Mouse (Mus musculus): Measurements from ENCODE around the gene Coq9. TPM values are rescaled to one million over a fixed set of nuclear protein-coding genes. Genes with fewer than 3 reads are reported as not detected.
A peak's percentile ranks its signal among the peaks of the same experiment; 100 is the strongest.
"Not testable (repeated sequence)": the region's sequence is repeated elsewhere in the genome, so short reads cannot be mapped to it uniquely, and the experiment has no call there.

Coq9 gene
- polyA plus RNA-seq, 1 experiment = 123 TPM

DNA sequence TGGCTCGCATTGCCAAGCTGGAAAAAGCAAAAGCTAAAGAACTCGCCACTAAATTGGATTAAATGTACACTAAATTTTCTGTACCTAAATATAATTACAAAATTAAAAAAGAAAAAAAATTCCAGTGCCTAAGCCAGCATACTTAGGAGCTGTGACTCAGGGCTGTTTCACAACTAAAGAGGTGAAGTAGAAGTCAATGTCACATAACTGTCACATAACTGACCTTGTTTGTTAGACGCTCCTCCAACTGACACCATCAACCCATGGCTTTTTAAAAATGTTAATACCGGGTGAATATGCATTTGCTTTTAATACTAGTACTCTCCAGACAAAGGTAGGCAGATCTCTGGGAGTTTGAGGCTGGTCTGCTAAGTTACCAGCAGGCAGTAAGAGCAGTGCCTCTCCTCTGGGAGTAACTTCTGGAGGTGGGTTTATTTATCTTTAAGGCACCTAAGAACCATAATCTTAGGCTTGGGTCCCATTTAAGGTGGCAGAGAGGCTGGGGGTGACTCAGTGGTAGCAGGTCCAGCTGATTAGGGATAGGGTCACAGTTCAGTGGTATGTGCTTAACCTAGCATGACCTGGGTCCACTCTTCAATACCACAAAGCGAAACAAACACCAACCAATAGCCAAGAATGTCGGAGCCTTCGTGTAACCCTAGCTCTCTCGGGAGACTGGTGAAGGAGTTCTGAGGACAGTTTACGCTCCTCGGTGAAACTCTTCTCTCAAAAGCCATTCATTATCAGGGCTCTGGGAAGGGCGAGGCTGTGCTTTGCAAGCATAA is 1.5 kb upstream of the Coq9 start:
- Histone ChIP-seq H3K4me3 (replicated peaks; ENCODE audit: extremely low read depth, low read depth, low read length) (no peak overlapping the region), H3K4me1 (ENCODE audit: control insufficient read depth, insufficient read depth, low read length) (no peaks in the 10 kb centered on the region; the same call in 1 of the 2 replicates)
- 54% methylated on average over 11 of the region's 11 CpGs for WGBS
- DNase-seq = no peak
- no peak for TF ChIP-seq CTCF (IDR thresholded peaks at IDR 0.05; ENCODE audit: insufficient read depth, low read length)
- no peak for TF ChIP-seq POLR2A (IDR thresholded peaks at IDR 0.05; ENCODE audit: borderline replicate concordance, extremely low read depth, low read depth, low read length)

- Histone ChIP-seq H3K4me1 (ENCODE audit: control insufficient read depth, insufficient read depth, low read length) (no peaks in the 10 kb centered on the region; the same call in 1 of the 2 replicates), H3K4me3 (replicated peaks; ENCODE audit: extremely low read depth, low read depth, low read length) (peak overlapping the region; percentile 80)
- DNase-seq = peak; percentile 85
- TF ChIP-seq CTCF (IDR thresholded peaks at IDR 0.05; ENCODE audit: insufficient read depth, low read length) (no peak), POLR2A (IDR thresholded peaks at IDR 0.05; ENCODE audit: borderline replicate concordance, extremely low read depth, low read depth, low read length) (peak; percentile 31; the same call in 1 of the 2 replicates)
- WGBS = under 1% methylated on average over 24 of the region's 24 CpGs
Measured at GRCm38 (mm10) chr8:94838600-94838999, 479 bp downstream of the Coq9 start.

- Histone ChIP-seq H3K4me1 (ENCODE audit: control insufficient read depth, insufficient read depth, low read length) (no peaks in the 10 kb centered on the region; the same call in 1 of the 2 replicates), H3K4me3 (replicated peaks; ENCODE audit: extremely low read depth, low read depth, low read length) (no peak overlapping the region)
- no peak for DNase-seq
- WGBS = 39% methylated on average over 2 of the region's 2 CpGs
- TF ChIP-seq CTCF (IDR thresholded peaks at IDR 0.05; ENCODE audit: insufficient read depth, low read length) (no peak), POLR2A (IDR thresholded peaks at IDR 0.05; ENCODE audit: borderline replicate concordance, extremely low read depth, low read depth, low read length) (no peak)
Measured at GRCm38 (mm10) chr8:94841183-94841582, 3.1 kb downstream of the Coq9 start.

- no peaks in the 10 kb centered on the region for H3K4me1 ChIP-seq (ENCODE audit: control insufficient read depth, insufficient read depth, low read length)
- no peak overlapping the region for H3K4me3 ChIP-seq (replicated peaks; ENCODE audit: extremely low read depth, low read depth, low read length)
- DNase-seq = no peak
- TF ChIP-seq POLR2A (IDR thresholded peaks at IDR 0.05; ENCODE audit: borderline replicate concordance, extremely low read depth, low read depth, low read length) (no peak), CTCF (IDR thresholded peaks at IDR 0.05; ENCODE audit: insufficient read depth, low read length) (no peak)
- WGBS = 92% methylated on average over 5 of the region's 5 CpGs
Measured at GRCm38 (mm10) chr8:94850049-94850448, 11.9 kb downstream of the Coq9 start.

GRCm38 (mm10) chr8:94854761-94855160 is 16.6 kb downstream of the Coq9 start:
- DNase-seq; H3K4me3 ChIP-seq (replicated peaks; ENCODE audit: extremely low read depth, low read depth, low read length); H3K4me1 ChIP-seq (ENCODE audit: control insufficient read depth, insufficient read depth, low read length): not testable (repeated sequence)
- WGBS = 89% methylated on average over 11 of the region's 11 CpGs

GRCm38 (mm10) chr8:94857011-94857345 is 18.9 kb downstream of the Coq9 start:
- TF ChIP-seq POLR2A (IDR thresholded peaks at IDR 0.05; ENCODE audit: borderline replicate concordance, extremely low read depth, low read depth, low read length) = no peak
- TF ChIP-seq CTCF (IDR thresholded peaks at IDR 0.05; ENCODE audit: insufficient read depth, low read length) = no peak
- Histone ChIP-seq H3K4me3 (replicated peaks; ENCODE audit: extremely low read depth, low read depth, low read length) (no peak overlapping the region), H3K4me1 (ENCODE audit: control insufficient read depth, insufficient read depth, low read length) (no peaks in the 10 kb centered on the region)
- 27% methylated on average over 5 of the region's 5 CpGs for WGBS
- no peak for DNase-seq

DNA sequence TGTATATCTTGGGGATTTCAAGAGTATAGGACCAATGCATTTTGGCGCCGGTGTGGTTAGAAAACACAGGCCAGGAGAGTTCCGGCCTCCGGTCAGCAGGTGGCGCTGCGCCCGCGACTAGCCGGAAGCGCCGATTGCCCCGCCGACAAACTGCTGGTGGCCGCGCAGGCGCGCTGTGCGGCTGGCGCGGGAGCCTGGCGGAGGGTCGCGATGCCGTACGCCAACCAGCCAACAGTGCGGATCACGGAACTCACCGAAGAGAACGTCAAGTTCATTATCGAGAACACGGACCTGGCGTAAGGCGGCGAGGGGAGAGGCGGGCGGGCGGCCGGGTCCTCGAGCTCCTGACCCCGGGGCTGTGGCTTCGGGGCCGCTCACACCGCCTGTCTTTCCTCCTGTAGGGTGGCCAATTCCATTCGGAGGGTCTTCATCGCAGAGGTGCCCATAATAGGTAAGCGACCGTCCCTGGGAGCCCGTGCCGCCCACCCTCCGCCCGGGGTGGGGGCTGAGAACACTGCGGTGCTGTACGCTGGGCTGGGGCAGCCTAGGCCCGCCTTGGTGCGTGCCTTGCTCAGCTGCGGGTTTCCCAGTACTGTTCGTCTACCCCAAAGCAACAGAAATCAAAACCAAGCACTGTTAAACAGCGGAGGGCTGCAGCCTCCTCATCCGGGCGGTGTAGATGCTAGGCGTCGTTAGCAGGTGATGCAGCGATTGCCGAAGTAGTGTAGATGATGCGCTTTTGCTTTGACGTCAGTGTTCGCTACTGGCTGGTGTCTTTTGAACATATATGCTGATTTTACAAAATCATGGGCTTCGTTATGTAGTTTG is 19.4 kb downstream of the Coq9 start, which contains the start of gene Polr2c:
Gene Polr2c, plus strand, starts transcription at position 105 of the 828 bp plus-strand sequence.
- peak within 1 kb of the TSS; percentile 75 for H3K4me3 ChIP-seq (replicated peaks; ENCODE audit: extremely low read depth, low read depth, low read length)
- no peaks in the 10 kb centered on the region for H3K4me1 ChIP-seq (ENCODE audit: control insufficient read depth, insufficient read depth, low read length)
- TF ChIP-seq CTCF (IDR thresholded peaks at IDR 0.05; ENCODE audit: insufficient read depth, low read length) = peak; percentile 56
- peak; percentile 79; the same call in 1 of the 2 replicates for TF ChIP-seq POLR2A (IDR thresholded peaks at IDR 0.05; ENCODE audit: borderline replicate concordance, extremely low read depth, low read depth, low read length)
- under 1% methylated on average over 68 of the region's 68 CpGs for WGBS
- peak; percentile 90 for DNase-seq

DNA sequence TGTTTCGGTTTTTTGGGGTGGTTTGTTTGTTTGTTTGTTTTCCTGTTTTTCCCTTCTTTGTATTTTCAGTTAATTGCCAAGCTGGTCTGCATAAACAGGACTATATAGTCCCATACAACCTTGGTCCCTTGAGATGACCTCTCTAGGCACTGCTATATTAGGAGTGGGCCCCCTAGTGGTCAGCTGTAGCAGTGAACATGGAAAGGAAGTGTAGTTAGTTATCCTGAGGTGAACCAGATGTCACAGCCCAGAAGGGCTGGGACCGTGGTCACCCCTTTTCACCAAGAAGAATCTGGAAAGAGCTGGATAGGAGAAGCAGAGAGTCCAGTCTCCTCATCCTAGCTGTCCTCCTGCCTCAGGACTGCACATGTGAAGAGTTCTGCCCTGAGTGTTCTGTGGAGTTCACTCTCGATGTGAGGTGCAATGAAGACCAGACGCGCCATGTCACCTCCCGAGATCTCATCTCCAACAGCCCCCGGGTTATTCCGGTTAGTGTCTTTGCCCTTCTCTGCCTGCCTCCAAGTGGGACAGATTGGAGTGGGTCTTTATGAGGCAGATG is 23.3 kb downstream of the Coq9 start:
- no peak for TF ChIP-seq POLR2A (IDR thresholded peaks at IDR 0.05; ENCODE audit: borderline replicate concordance, extremely low read depth, low read depth, low read length)
- TF ChIP-seq CTCF (IDR thresholded peaks at IDR 0.05; ENCODE audit: insufficient read depth, low read length) = peak; percentile 38
- Histone ChIP-seq H3K4me1 (ENCODE audit: control insufficient read depth, insufficient read depth, low read length) (no peaks in the 10 kb centered on the region), H3K4me3 (replicated peaks; ENCODE audit: extremely low read depth, low read depth, low read length) (no peak overlapping the region)
- peak; percentile 58 for DNase-seq
- WGBS = 71% methylated on average over 8 of the region's 8 CpGs

DNA sequence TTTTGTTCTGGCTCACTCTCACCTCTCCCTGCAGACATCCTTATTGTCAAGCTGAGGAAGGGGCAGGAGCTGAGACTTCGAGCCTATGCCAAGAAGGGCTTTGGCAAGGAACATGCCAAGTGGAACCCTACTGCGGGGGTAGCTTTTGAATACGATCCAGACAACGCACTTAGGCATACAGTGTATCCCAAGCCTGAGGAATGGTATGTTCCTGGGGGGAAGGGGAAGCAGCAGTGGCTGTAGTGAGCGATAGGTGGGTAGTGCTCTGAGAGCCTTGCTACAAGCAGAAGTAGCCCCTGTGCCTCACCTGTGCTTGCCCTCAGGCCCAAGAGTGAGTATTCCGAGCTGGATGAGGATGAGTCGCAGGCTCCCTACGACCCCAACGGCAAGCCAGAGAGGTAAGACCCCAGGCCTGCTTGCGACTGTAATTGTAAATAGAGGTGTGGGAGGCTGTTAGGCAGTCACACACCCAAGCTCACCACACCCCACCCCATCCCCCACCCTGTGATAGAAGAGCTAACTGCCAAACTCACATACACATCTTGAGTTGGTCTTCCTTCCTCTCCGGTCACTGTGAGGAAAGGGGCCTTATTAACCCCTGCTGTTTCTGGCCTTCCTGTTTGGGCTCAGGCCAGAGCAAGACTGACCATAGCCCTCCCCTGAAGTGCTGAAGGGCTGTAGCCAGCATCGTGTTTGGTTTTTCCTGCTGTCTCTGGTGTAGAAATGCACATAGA is 24.5 kb downstream of the Coq9 start:
- H3K4me1 ChIP-seq (ENCODE audit: control insufficient read depth, insufficient read depth, low read length) = no peaks in the 10 kb centered on the region
- 62% methylated on average over 12 of the region's 12 CpGs for WGBS
- no peak overlapping the region for H3K4me3 ChIP-seq (replicated peaks; ENCODE audit: extremely low read depth, low read depth, low read length)
- TF ChIP-seq POLR2A (IDR thresholded peaks at IDR 0.05; ENCODE audit: borderline replicate concordance, extremely low read depth, low read depth, low read length) (no peak), CTCF (IDR thresholded peaks at IDR 0.05; ENCODE audit: insufficient read depth, low read length) (no peak)
- DNase-seq = no peak
